In the genomic region with DNA sequence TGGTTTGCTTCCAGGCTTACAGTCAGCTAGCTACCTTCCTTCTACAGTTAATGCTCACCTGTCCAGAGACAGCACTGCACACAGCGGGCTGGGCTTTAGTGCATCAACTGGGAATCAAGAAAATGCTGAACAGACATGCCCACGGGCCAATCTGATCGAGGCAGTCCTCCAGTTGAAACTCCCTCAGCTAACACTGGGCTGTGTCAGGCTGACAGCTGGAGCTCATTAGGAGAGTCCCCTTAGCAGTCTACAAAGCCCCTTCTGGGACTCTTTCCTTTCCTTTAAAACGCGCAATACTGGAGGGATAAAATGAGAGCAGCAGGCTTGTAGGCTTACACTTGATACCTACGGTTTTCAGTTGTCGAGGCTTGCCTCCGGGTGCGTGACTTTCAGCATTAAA, we compare ENCODE assay signal across 11 mouse cellular contexts. TPM values are rescaled to one million over a fixed set of nuclear protein-coding genes. Genes with fewer than 3 reads are reported as not detected.
DNase-seq lines count a peak whose midpoint lies in the region; ATAC-seq lines count a peak whose summit lies in the region.
"Had no signal": no experiment of that assay in that cellular context is flagged by ENCODE, and none has a peak within 500 bp of the region (broad histone marks: within the 10 kb centered on the region; RNA-seq: fewer than 3 reads in every experiment).

No protein-coding gene starts in this region.

- H3K27me3 ChIP-seq in heart, embryonic 10.5 days (ENCODE audit: insufficient read depth, poor library complexity, severe bottlenecking): no peaks in the 10 kb centered on the region
- H3K27me3 ChIP-seq in heart, embryonic 11.5 days (ENCODE audit: control insufficient read depth, insufficient read depth, low read length): no peaks in the 10 kb centered on the region
- no peaks in the 10 kb centered on the region for H3K27me3 ChIP-seq in neural tube, embryonic 15.5 days (replicated peaks)
- no peaks in the 10 kb centered on the region for H3K27me3 ChIP-seq in hindbrain, embryonic 14.5 days (ENCODE audit: control insufficient read depth, insufficient read depth, low read length)
- H3K27me3 ChIP-seq: megakaryocyte, embryonic 14.5 days had no signal

- peaks cover 11% of the 10 kb centered on the region; the same call in 1 of the 2 replicates for H3K4me1 ChIP-seq in heart, embryonic 10.5 days
- H3K4me1 ChIP-seq in heart, embryonic 11.5 days (ENCODE audit: control insufficient read depth, insufficient read depth, low read length): 0 out of 2 replicates have a peak, but pooled peaks cover 2% of the 10 kb centered on the region
- peaks cover 4% of the 10 kb centered on the region; the same call in 1 of the 2 replicates for H3K4me1 ChIP-seq in neural tube, embryonic 15.5 days
- H3K4me1 ChIP-seq in hindbrain, embryonic 14.5 days (replicated peaks; ENCODE audit: control insufficient read depth, insufficient read depth, low read length): no peaks in the 10 kb centered on the region
- H3K4me1 ChIP-seq: megakaryocyte, embryonic 14.5 days had no signal

- H3K4me3 ChIP-seq in heart, embryonic 10.5 days: no peak overlapping the region
- H3K4me3 ChIP-seq in heart, embryonic 11.5 days (ENCODE audit: low read depth, low read length): no peak overlapping the region
- no peak overlapping the region for H3K4me3 ChIP-seq in neural tube, embryonic 15.5 days (replicated peaks)
- no peak overlapping the region for H3K4me3 ChIP-seq in hindbrain, embryonic 14.5 days (replicated peaks; ENCODE audit: low read length)
- H3K4me3 ChIP-seq: megakaryocyte, embryonic 14.5 days had no signal

- no peaks in the 10 kb centered on the region for H3K36me3 ChIP-seq in heart, embryonic 10.5 days
- no peaks in the 10 kb centered on the region for H3K36me3 ChIP-seq in heart, embryonic 11.5 days (ENCODE audit: control insufficient read depth, insufficient read depth, low read length)
- no peaks in the 10 kb centered on the region for H3K36me3 ChIP-seq in neural tube, embryonic 15.5 days
- H3K36me3 ChIP-seq in hindbrain, embryonic 14.5 days (replicated peaks; ENCODE audit: control insufficient read depth, insufficient read depth): no peaks in the 10 kb centered on the region

- no peak overlapping the region for H3K9ac ChIP-seq in heart, embryonic 11.5 days (ENCODE audit: low read depth, low read length)
- H3K9ac ChIP-seq in neural tube, embryonic 15.5 days (replicated peaks): no peak overlapping the region
- no peak overlapping the region for H3K9ac ChIP-seq in hindbrain, embryonic 14.5 days

- no peak overlapping the region; the same call in 1 of the 2 replicates for H3K4me2 ChIP-seq in heart, embryonic 11.5 days
- H3K4me2 ChIP-seq in neural tube, embryonic 15.5 days: no peak overlapping the region; the same call in 1 of the 2 replicates
- H3K4me2 ChIP-seq in hindbrain, embryonic 14.5 days (replicated peaks): no peak overlapping the region

- no peak overlapping the region; the same call in 1 of the 2 replicates for H3K27ac ChIP-seq in heart, embryonic 10.5 days
- no peak overlapping the region for H3K27ac ChIP-seq in heart, embryonic 11.5 days (ENCODE audit: low read depth, low read length)
- H3K27ac ChIP-seq in neural tube, embryonic 15.5 days (replicated peaks): no peak overlapping the region
- no peak overlapping the region for H3K27ac ChIP-seq in hindbrain, embryonic 14.5 days

- no peaks in the 10 kb centered on the region for H3K9me3 ChIP-seq in heart, embryonic 10.5 days
- H3K9me3 ChIP-seq in heart, embryonic 11.5 days (replicated peaks; ENCODE audit: control insufficient read depth, low read length): no peaks in the 10 kb centered on the region
- no peaks in the 10 kb centered on the region for H3K9me3 ChIP-seq in neural tube, embryonic 15.5 days (replicated peaks)
- no peaks in the 10 kb centered on the region for H3K9me3 ChIP-seq in hindbrain, embryonic 14.5 days (ENCODE audit: control insufficient read depth, low read length)

- no peak for ATAC-seq in heart, embryonic 11.5 days (replicated peaks; ENCODE audit: insufficient number of reproducible peaks, low FRiP score, low TSS enrichment)
- no peak for ATAC-seq in neural tube, embryonic 15.5 days (ENCODE audit: low FRiP score)
- ATAC-seq in hindbrain, embryonic 14.5 days (ENCODE audit: low FRiP score): 0 out of 2 replicates have a peak, but pooled peaks have one; percentile 27
- ATAC-seq: inflammation-experienced regulatory T-cells, adult 6 months had no signal

- 51% methylated on average over 9 of the region's 9 CpGs for WGBS in heart, embryonic 10.5 days
- 48% methylated on average over 9 of the region's 9 CpGs for WGBS in heart, embryonic 11.5 days (ENCODE audit: insufficient replicate concordance)
- 56% methylated on average over 9 of the region's 9 CpGs for WGBS in neural tube, embryonic 15.5 days
- WGBS in hindbrain, embryonic 14.5 days: 59% methylated on average over 9 of the region's 9 CpGs

- peak; percentile 76 for DNase-seq in heart, embryonic 10.5 days (ENCODE audit: low spot score)
- DNase-seq in neural tube, embryonic 10.5 days (ENCODE audit: extremely low spot score, low spot score): peak; percentile 35
- no peak for DNase-seq in hindbrain, embryonic 14.5 days (ENCODE audit: low spot score)
- DNase-seq in yolk sac, embryonic 10.5 days (ENCODE audit: low spot score): peak; percentile 2
- no peak for DNase-seq in cerebellum, postnatal 4 days (ENCODE audit: low spot score in 2 of 2)
- no peak for DNase-seq in cerebellum, adult 8-10 months
- DNase-seq: thymus, adult 18-20 months had no signal

RNA-seq across cellular contexts. Expression of gene Hivep1, which starts 53.9 kb away (rescaled TPM):
- polyA plus RNA-seq in heart, embryonic 10.5 days (2016; fragmentation: Nextera tagmentation; extraction: Ambion mirVana): 7.5 and 8.2 TPM in 2 replicates
- polyA plus RNA-seq in heart, embryonic 11.5 days (2014; fragmentation: Nextera tagmentation; extraction: Ambion mirVana): 8.4 and 11.4 TPM in 2 replicates
- polyA plus RNA-seq in neural tube, embryonic 15.5 days (2015; fragmentation: Nextera tagmentation; extraction: Ambion mirVana): 15.6 and 17.6 TPM in 2 replicates
- 21.8 and 23.0 TPM in 2 replicates for polyA plus RNA-seq in hindbrain, embryonic 14.5 days (2014; fragmentation: Nextera tagmentation; extraction: Ambion mirVana)

Comparison
In these comparisons a context has a peak if more than half of its experiments do, and no peak if none do; other contexts are left out.
1. DNase-seq: peak in heart, embryonic 10.5 days (single experiment), neural tube, embryonic 10.5 days (single experiment) and yolk sac, embryonic 10.5 days (single experiment); none in hindbrain, embryonic 14.5 days (single experiment), cerebellum, postnatal 4 days (0 of 2) and cerebellum, adult 8-10 months (single experiment).